Mouse (Mus musculus): ENCODE measurements around the gene Bid. TPM values are rescaled to one million over a fixed set of nuclear protein-coding genes. Genes with fewer than 3 reads are reported as not detected.

The Bid gene
- total RNA-seq, 4 experiments from 2014 or later = 0.81 to 1.7 (median 0.95) TPM

Other genes starting within 250 kb of the Bid start
- gene Slc25a18, start 143.3 kb downstream of the Bid start, total RNA-seq (2022) = under 1 TPM in 2 of 4 experiments, not detected in 2; 0.14 to 0.34 TPM
- gene Atp6v1e1, start 94.1 kb downstream of the Bid start, total RNA-seq (2022) = 100 to 1,000 TPM; 170 to 181 (median 173) TPM
- gene Bcl2l13, start 80.6 kb downstream of the Bid start, total RNA-seq (2022) = 10 to 100 TPM; 73.8 to 84.5 (median 80.6) TPM
- gene Mical3, start 214.1 kb upstream of the Bid start, total RNA-seq (2022) = 100 to 1,000 TPM; 112 to 130 (median 120) TPM